Mouse (Mus musculus) large intestine, adult 2 months (tissue): ENCODE results near the gene 2310022B05Rik. TPM values are rescaled to one million over a fixed set of nuclear protein-coding genes. Genes with fewer than 3 reads are reported as not detected.

Experiments used
- DNase-seq: peaks from one replicate; pipeline ENCODE4 v3.0.0-alpha.2; 2012; ENCODE audit warnings: low read depth, low spot score
- WGBS: fragments of 180-500 bp; shearing (Covaris S2); methylation state at CpG from one replicate; pipeline ENCODE4 v1.1.7; 2018; 5-methylcytosine and 5-hydroxymethylcytosine counted together
- polyA plus RNA-seq: library from polyadenylated mRNA; depleted of rRNA; stranded (reverse); fragments of >200 nt; gene quantifications from 2 replicates; pipeline ENCODE4 v1.2.3, GENCODE M21; 2012; rRNA removed

Gene 2310022B05Rik
- polyA plus RNA-seq, 1 experiment: 25.1 TPM

GRCm38 (mm10) chr8:124618252-124618651 is 44.9 kb downstream of the 2310022B05Rik start:
- DNase-seq: no peak
- 22% methylated on average over 9 of the region's 9 CpGs for WGBS

- WGBS: 5% methylated on average over 17 of the region's 17 CpGs
- DNase-seq: peak; percentile 19
Observed at GRCm38 (mm10) chr8:124617266-124617869, 45.8 kb downstream of the 2310022B05Rik start.

GRCm38 (mm10) chr8:124614325-124614724 is 48.8 kb downstream of the 2310022B05Rik start:
- WGBS: 49% methylated on average over 5 of the region's 6 CpGs
- DNase-seq: no peak

- no peak for DNase-seq
- 49% methylated on average over 9 of the region's 9 CpGs for WGBS
Observed at GRCm38 (mm10) chr8:124608972-124609353, 54.2 kb downstream of the 2310022B05Rik start.

GRCm38 (mm10) chr8:124608239-124608971 is 54.8 kb downstream of the 2310022B05Rik start:
- WGBS: 68% methylated on average over 13 of the region's 13 CpGs
- no peak for DNase-seq

GRCm38 (mm10) chr8:124604066-124604465 is 59.1 kb downstream of the 2310022B05Rik start:
- WGBS: 73% methylated on average over 5 of the region's 5 CpGs
- no peak for DNase-seq

- no peak for DNase-seq
Observed at GRCm38 (mm10) chr8:124589393-124589792, 73.8 kb downstream of the 2310022B05Rik start.

DNA sequence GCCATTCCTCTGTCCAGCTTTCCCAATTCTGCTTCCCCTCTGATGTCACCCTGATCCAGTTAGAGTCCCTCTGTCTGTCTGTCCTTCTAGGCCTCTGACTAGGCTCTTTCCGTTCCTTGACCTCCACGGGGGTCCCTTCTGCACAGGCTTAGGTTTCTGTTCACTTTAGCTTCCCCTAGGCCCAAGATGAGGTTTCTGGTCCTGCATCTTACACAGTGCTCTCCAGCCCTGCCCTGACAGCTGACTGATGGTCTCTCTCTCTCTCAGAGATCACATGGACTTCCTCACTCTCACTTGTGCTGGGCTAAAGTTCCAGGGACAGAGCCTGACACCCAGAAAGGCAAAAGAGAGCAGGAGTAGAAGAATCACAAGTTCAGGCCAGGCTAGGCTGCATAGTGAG is 76.6 kb downstream of the 2310022B05Rik start:
- no peak for DNase-seq
- 93% methylated on average over 2 of the region's 2 CpGs for whole genome bisulfite sequencing

More at GRCm38 (mm10) chr8:124589393-124589792, 73.8 kb downstream of the 2310022B05Rik start:
- 55% methylated on average over 4 of the region's 4 CpGs for WGBS

Other genes starting within 250 kb of the 2310022B05Rik start
- gene Pgbd5, start 223.7 kb downstream of the 2310022B05Rik start, polyA plus RNA-seq: 3.3 and 4.2 TPM in 2 replicates
- 17.5 and 24.4 TPM in 2 replicates for gene Cog2, start 142.6 kb downstream of the 2310022B05Rik start, polyA plus RNA-seq
- gene Agt, start 93.7 kb downstream of the 2310022B05Rik start, polyA plus RNA-seq: 17.9 and 25.2 TPM in 2 replicates
- 13.4 and 27.5 TPM in 2 replicates for gene Capn9, start 87.3 kb downstream of the 2310022B05Rik start, polyA plus RNA-seq
- gene Ttc13, start 58.6 kb upstream of the 2310022B05Rik start, polyA plus RNA-seq: 13.6 and 20.4 TPM in 2 replicates
- gene Arv1, start 58.8 kb upstream of the 2310022B05Rik start, polyA plus RNA-seq: 9.1 and 9.8 TPM in 2 replicates
- 0.91 and 1.5 TPM in 2 replicates for gene Fam89a, start 88.5 kb upstream of the 2310022B05Rik start, polyA plus RNA-seq
- 0.06 and 0.10 TPM in 2 replicates for gene Trim67, start 129.7 kb upstream of the 2310022B05Rik start, polyA plus RNA-seq
- 35.5 and 37.8 TPM in 2 replicates for gene Gnpat, start 199.7 kb upstream of the 2310022B05Rik start, polyA plus RNA-seq
- gene 2810004N23Rik, start 199.8 kb upstream of the 2310022B05Rik start, polyA plus RNA-seq: 8.6 and 9.2 TPM in 2 replicates
- 6.2 and 8.4 TPM in 2 replicates for gene Exoc8, start 234.3 kb upstream of the 2310022B05Rik start, polyA plus RNA-seq
- gene Sprtn, start 234.5 kb upstream of the 2310022B05Rik start, polyA plus RNA-seq: 7.7 and 11.1 TPM in 2 replicates